Mouse (Mus musculus): ENCODE results near the gene Gm11756. TPM values are rescaled to one million over a fixed set of nuclear protein-coding genes. Genes with fewer than 3 reads are reported as not detected.
"Not testable (repeated sequence)": the region's sequence is repeated elsewhere in the genome, so short reads cannot be mapped to it uniquely, and the experiment has no call there.

Gm11756 gene
- not detected in 2 replicates for polyA plus RNA-seq (2014; fragmentation: Nextera tagmentation; extraction: Ambion mirVana)

DNA sequence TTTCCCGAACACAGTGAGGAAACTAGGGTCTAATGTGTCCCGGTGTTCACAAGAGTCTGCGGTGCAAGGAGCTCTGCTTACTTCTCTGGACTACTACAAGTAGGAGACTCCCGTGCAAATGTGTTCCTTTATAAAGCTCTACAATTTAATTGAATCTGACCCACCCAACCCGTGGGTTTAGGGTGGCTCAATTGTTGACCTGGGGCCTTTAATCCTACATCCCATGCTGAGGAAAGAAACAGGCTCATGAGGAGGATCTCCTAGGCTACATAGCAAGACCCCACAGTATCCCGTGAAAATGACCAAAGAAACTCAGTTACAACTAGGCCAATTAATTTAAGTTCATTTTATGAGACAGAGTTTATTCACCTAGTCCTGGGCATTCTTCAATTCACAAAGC is at the start of gene Gm11756:
Gm11756 (minus strand) TSS at position 101 of the 400 bp plus-strand sequence.
- not testable (repeated sequence) for H3K9ac ChIP-seq (replicated peaks; ENCODE audit: low read length); H3K36me3 ChIP-seq (ENCODE audit: control insufficient read depth, insufficient read depth, low read length); H3K27me3 ChIP-seq (ENCODE audit: control insufficient read depth, insufficient read depth, low read length); H3K9me3 ChIP-seq (ENCODE audit: control insufficient read depth, low read length); H3K4me1 ChIP-seq (ENCODE audit: control insufficient read depth, insufficient read depth, low read length); ATAC-seq (ENCODE audit: low FRiP score, low TSS enrichment); H3K27ac ChIP-seq (replicated peaks; ENCODE audit: low read depth, low read length); H3K4me2 ChIP-seq (ENCODE audit: low read length); DNase-seq; H3K4me3 ChIP-seq (replicated peaks; ENCODE audit: low read depth, low read length)
- 85% methylated on average over 6 of the region's 6 CpGs for WGBS

DNA sequence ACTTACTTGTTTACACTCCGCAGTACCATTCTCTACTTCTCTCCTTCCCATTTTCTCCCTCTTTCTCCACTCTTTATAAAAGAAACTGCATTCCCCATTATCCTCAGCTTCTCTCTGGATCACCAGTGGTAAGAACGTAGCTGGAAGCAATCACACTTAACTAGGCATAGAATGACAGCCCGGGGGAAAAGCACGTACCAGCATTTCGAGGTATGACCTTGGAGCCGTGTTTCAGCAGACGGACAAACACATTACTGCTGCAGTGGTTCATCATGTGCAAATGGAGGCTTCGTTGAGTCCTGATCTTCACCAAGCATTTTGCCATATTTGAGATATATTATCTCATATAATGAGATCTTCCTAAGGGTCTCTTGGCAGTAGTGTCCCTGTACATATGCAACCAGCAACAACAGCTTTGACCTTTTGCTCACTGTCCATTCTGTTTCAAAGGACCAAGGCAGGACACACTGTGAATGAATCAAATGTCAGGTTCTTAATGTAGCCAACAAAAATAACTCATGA is 29.9 kb upstream of the Gm11756 start, which contains the start of gene 2310002L09Rik:
2310002L09Rik (minus strand) TSS at position 472 of the 522 bp plus-strand sequence.
- Histone ChIP-seq H3K4me3 (replicated peaks; ENCODE audit: low read depth, low read length) (no peak within 1 kb of the TSS), H3K9me3 (ENCODE audit: control insufficient read depth, low read length) (no peaks in the 10 kb centered on the region), H3K9ac (replicated peaks; ENCODE audit: low read length) (no peak within 1 kb of the TSS), H3K4me2 (ENCODE audit: low read length) (no peak within 1 kb of the TSS), H3K4me1 (ENCODE audit: control insufficient read depth, insufficient read depth, low read length) (no peaks in the 10 kb centered on the region), H3K27ac (replicated peaks; ENCODE audit: low read depth, low read length) (no peak within 1 kb of the TSS), H3K27me3 (ENCODE audit: control insufficient read depth, insufficient read depth, low read length) (no peaks in the 10 kb centered on the region), H3K36me3 (ENCODE audit: control insufficient read depth, insufficient read depth, low read length) (no peaks in the 10 kb centered on the region)
- no peak for ATAC-seq (ENCODE audit: low FRiP score, low TSS enrichment)
- DNase-seq = no peak
- 83% methylated on average over 8 of the region's 8 CpGs for WGBS

DNA sequence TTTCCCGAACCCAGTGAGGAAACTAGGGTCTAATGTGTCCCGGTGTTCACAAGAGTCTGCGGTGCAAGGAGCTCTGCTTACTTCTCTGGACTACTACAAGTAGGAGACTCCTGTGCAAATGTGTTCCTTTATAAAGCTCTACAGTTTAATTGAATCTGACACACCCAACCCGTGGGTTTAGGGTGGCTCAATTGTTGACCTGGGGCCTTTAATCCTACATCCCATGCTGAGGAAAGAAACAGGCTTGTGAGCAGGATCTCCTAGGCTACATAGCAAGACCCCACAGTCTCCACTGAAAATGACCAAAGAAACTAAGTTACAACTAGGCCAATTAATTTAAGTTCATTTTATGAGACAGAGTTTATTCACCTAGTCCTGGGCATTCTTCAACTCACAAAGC is 14.7 kb downstream of the Gm11756 start, which contains the start of gene Gm13871:
Gm13871 (minus strand) TSS at position 101 of the 400 bp plus-strand sequence.
- not testable (repeated sequence) for H3K9ac ChIP-seq (replicated peaks; ENCODE audit: low read length); H3K27ac ChIP-seq (replicated peaks; ENCODE audit: low read depth, low read length); H3K4me3 ChIP-seq (replicated peaks; ENCODE audit: low read depth, low read length); H3K27me3 ChIP-seq (ENCODE audit: control insufficient read depth, insufficient read depth, low read length); H3K4me2 ChIP-seq (ENCODE audit: low read length); DNase-seq; H3K9me3 ChIP-seq (ENCODE audit: control insufficient read depth, low read length); H3K4me1 ChIP-seq (ENCODE audit: control insufficient read depth, insufficient read depth, low read length); H3K36me3 ChIP-seq (ENCODE audit: control insufficient read depth, insufficient read depth, low read length); ATAC-seq (ENCODE audit: low FRiP score, low TSS enrichment)
- no CpG with 5 or more reads among the region's 4 CpGs for WGBS

DNA sequence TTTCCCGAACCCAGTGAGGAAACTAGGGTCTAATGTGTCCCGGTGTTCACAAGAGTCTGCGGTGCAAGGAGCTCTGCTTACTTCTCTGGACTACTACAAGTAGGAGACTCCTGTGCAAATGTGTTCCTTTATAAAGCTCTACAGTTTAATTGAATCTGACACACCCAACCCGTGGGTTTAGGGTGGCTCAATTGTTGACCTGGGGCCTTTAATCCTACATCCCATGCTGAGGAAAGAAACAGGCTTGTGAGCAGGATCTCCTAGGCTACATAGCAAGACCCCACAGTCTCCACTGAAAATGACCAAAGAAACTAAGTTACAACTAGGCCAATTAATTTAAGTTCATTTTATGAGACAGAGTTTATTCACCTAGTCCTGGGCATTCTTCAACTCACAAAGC is 29.5 kb downstream of the Gm11756 start, which contains the start of gene Gm11757:
Gm11757 (minus strand) TSS at position 101 of the 400 bp plus-strand sequence.
- not testable (repeated sequence) for H3K4me2 ChIP-seq (ENCODE audit: low read length); H3K27ac ChIP-seq (replicated peaks; ENCODE audit: low read depth, low read length); H3K36me3 ChIP-seq (ENCODE audit: control insufficient read depth, insufficient read depth, low read length); H3K4me3 ChIP-seq (replicated peaks; ENCODE audit: low read depth, low read length); H3K9ac ChIP-seq (replicated peaks; ENCODE audit: low read length); DNase-seq; H3K9me3 ChIP-seq (ENCODE audit: control insufficient read depth, low read length); ATAC-seq (ENCODE audit: low FRiP score, low TSS enrichment); H3K27me3 ChIP-seq (ENCODE audit: control insufficient read depth, insufficient read depth, low read length); H3K4me1 ChIP-seq (ENCODE audit: control insufficient read depth, insufficient read depth, low read length)
- no CpG with 5 or more reads among the region's 4 CpGs for WGBS

DNA sequence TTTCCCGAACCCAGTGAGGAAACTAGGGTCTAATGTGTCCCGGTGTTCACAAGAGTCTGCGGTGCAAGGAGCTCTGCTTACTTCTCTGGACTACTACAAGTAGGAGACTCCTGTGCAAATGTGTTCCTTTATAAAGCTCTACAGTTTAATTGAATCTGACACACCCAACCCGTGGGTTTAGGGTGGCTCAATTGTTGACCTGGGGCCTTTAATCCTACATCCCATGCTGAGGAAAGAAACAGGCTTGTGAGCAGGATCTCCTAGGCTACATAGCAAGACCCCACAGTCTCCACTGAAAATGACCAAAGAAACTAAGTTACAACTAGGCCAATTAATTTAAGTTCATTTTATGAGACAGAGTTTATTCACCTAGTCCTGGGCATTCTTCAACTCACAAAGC is 44.4 kb downstream of the Gm11756 start, which contains the start of gene Gm11758:
Gm11758 (minus strand) TSS at position 101 of the 400 bp plus-strand sequence.
- H3K9me3 ChIP-seq (ENCODE audit: control insufficient read depth, low read length); H3K9ac ChIP-seq (replicated peaks; ENCODE audit: low read length); DNase-seq; H3K36me3 ChIP-seq (ENCODE audit: control insufficient read depth, insufficient read depth, low read length); ATAC-seq (ENCODE audit: low FRiP score, low TSS enrichment); H3K4me2 ChIP-seq (ENCODE audit: low read length); H3K27me3 ChIP-seq (ENCODE audit: control insufficient read depth, insufficient read depth, low read length); H3K27ac ChIP-seq (replicated peaks; ENCODE audit: low read depth, low read length); H3K4me1 ChIP-seq (ENCODE audit: control insufficient read depth, insufficient read depth, low read length); H3K4me3 ChIP-seq (replicated peaks; ENCODE audit: low read depth, low read length): not testable (repeated sequence)
- WGBS = no CpG with 5 or more reads among the region's 4 CpGs

Other genes with a start within 250 kb of the Gm11756 start
- not detected in 2 replicates for gene Gm428, start 237.2 kb downstream of the Gm11756 start, polyA plus RNA-seq (2014; fragmentation: Nextera tagmentation; extraction: Ambion mirVana)
- 0.39 and 0.50 TPM in 2 replicates for gene Rasef, start 129.8 kb downstream of the Gm11756 start, polyA plus RNA-seq (2014; fragmentation: Nextera tagmentation; extraction: Ambion mirVana)
- not detected in 2 replicates for gene Gm11758, start 44.5 kb downstream of the Gm11756 start, polyA plus RNA-seq (2014; fragmentation: Nextera tagmentation; extraction: Ambion mirVana)
- not detected in 2 replicates for gene Gm11757, start 29.6 kb downstream of the Gm11756 start, polyA plus RNA-seq (2014; fragmentation: Nextera tagmentation; extraction: Ambion mirVana)
- gene Gm13871, start 14.8 kb downstream of the Gm11756 start, polyA plus RNA-seq (2014; fragmentation: Nextera tagmentation; extraction: Ambion mirVana) = not detected in 2 replicates
- not detected in 2 replicates for gene 2310002L09Rik, start 30.1 kb upstream of the Gm11756 start, polyA plus RNA-seq (2014; fragmentation: Nextera tagmentation; extraction: Ambion mirVana)
- 29.7 and 30.5 TPM in 2 replicates for gene Frmd3, start 92.7 kb upstream of the Gm11756 start, polyA plus RNA-seq (2014; fragmentation: Nextera tagmentation; extraction: Ambion mirVana)

Measured in midbrain, embryonic 14.5 days (tissue).